Mouse (Mus musculus): Measurements from ENCODE around the gene Stpg4.

- TF ChIP-seq KAT2A (conservative IDR thresholded peaks at IDR 0.05; ENCODE audit: low read depth, low read length) (no peak), CHD2 (IDR thresholded peaks at IDR 0.05; ENCODE audit: low read length) (no peak)
These were observed 73.7 kb downstream of the Stpg4 start for GRCm38 (mm10) chr17:87353745-87354320.
